Mouse (Mus musculus) cerebellum, adult 2 months (tissue): ENCODE data around the gene Med20. TPM values are rescaled to one million over a fixed set of nuclear protein-coding genes. Genes with fewer than 3 reads are reported as not detected.

ENCODE experiments used
- DNase-seq, 2 experiments: peaks; one replicate each; pipeline ENCODE4 v3.0.0; 2021
- H3K27ac ChIP-seq: fragments of 200-500 bp; 2 replicates; pipeline ENCODE4 v1.5.1; 2012; ENCODE audit warnings: low read length, control low read depth, inconsistent platforms; ENCODE audit not compliant: insufficient read depth
- H3K27me3 ChIP-seq: fragments of 200-500 bp; 2 replicates; pipeline ENCODE4 v1.6.1; 2012; ENCODE audit warnings: inconsistent platforms, mild to moderate bottlenecking, low read length, moderate library complexity; ENCODE audit not compliant: control insufficient read depth, insufficient read depth
- H3K4me1 ChIP-seq: fragments of 200-500 bp; 2 replicates; pipeline ENCODE4 v1.6.1; 2011; ENCODE audit warnings: low read length; ENCODE audit not compliant: control insufficient read depth, insufficient read depth
- H3K4me3 ChIP-seq: fragments of 200-500 bp; replicated peaks from 2 replicates; pipeline ENCODE3; 2011; ENCODE audit warnings: mild to moderate bottlenecking, low read depth, low read length, control low read depth; ENCODE audit not compliant: insufficient read depth
- CTCF ChIP-seq: fragments of 200-500 bp; IDR thresholded peaks from 2 replicates; pipeline ENCODE4 v1.5.1; 2011; ENCODE audit warnings: low read depth, mild to moderate bottlenecking, control low read depth, low read length, moderate library complexity, borderline replicate concordance; ENCODE audit not compliant: insufficient read depth
- POLR2A ChIP-seq: fragments of 200-500 bp; IDR thresholded peaks from 2 replicates; pipeline ENCODE4 v1.6.1; 2011; ENCODE audit warnings: low read length, control low read depth, borderline replicate concordance; ENCODE audit not compliant: insufficient read depth
- WGBS: fragments of 180-500 bp; shearing (Covaris S2); methylation state at CpG from one replicate; pipeline ENCODE4 v1.1.7; 2018; 5-methylcytosine and 5-hydroxymethylcytosine counted together
- polyA plus RNA-seq: library from polyadenylated mRNA; depleted of rRNA; stranded (reverse); fragments of >200 nt; gene quantifications from 2 replicates; pipeline ENCODE4 v1.2.3, GENCODE M21; 2012

Gene Med20
- polyA plus RNA-seq, 1 experiment, result 43.7 TPM

GRCm38 (mm10) chr17:47625088-47625487 lies 13.7 kb downstream of the Med20 start:
- H3K4me1 ChIP-seq, result no peaks in the 10 kb centered on the region
- H3K27ac ChIP-seq, result no peak overlapping the region
- DNase-seq, result no peak
- no peak overlapping the region for H3K4me3 ChIP-seq
- WGBS, result 94% methylated on average over 2 of the region's 2 CpGs
- TF ChIP-seq POLR2A, result no peak
- no peak for TF ChIP-seq CTCF
- no peaks in the 10 kb centered on the region for H3K27me3 ChIP-seq

GRCm38 (mm10) chr17:47626031-47626430 lies 14.6 kb downstream of the Med20 start:
- H3K27ac ChIP-seq, result no peak overlapping the region
- TF ChIP-seq CTCF (no peak), POLR2A (no peak)
- DNase-seq, result no peak
- H3K27me3 ChIP-seq, result no peaks in the 10 kb centered on the region
- WGBS, result 75% methylated on average over 5 of the region's 5 CpGs
- no peaks in the 10 kb centered on the region for H3K4me1 ChIP-seq
- no peak overlapping the region for H3K4me3 ChIP-seq

- Histone ChIP-seq H3K4me3 (no peak overlapping the region), H3K27me3 (no peaks in the 10 kb centered on the region), H3K27ac (no peak overlapping the region), H3K4me1 (no peaks in the 10 kb centered on the region)
- TF ChIP-seq CTCF, result no peak
- no peak for TF ChIP-seq POLR2A
- 87% methylated on average over 2 of the region's 2 CpGs for WGBS
- no peak for DNase-seq
These were observed 16.4 kb downstream of the Med20 start for GRCm38 (mm10) chr17:47627791-47628190.

GRCm38 (mm10) chr17:47628851-47629676 lies 17.7 kb downstream of the Med20 start:
- TF ChIP-seq CTCF (no peak), POLR2A (peak; percentile 26; the same call in 1 of the 2 replicates)
- no peaks in the 10 kb centered on the region for H3K27me3 ChIP-seq
- H3K27ac ChIP-seq, result peak overlapping the region; percentile 94
- DNase-seq, result peak; percentile 94 to 95
- H3K4me1 ChIP-seq, result no peaks in the 10 kb centered on the region
- WGBS, result under 1% methylated on average over 62 of the region's 63 CpGs
- peak overlapping the region; percentile 95 for H3K4me3 ChIP-seq

DNA sequence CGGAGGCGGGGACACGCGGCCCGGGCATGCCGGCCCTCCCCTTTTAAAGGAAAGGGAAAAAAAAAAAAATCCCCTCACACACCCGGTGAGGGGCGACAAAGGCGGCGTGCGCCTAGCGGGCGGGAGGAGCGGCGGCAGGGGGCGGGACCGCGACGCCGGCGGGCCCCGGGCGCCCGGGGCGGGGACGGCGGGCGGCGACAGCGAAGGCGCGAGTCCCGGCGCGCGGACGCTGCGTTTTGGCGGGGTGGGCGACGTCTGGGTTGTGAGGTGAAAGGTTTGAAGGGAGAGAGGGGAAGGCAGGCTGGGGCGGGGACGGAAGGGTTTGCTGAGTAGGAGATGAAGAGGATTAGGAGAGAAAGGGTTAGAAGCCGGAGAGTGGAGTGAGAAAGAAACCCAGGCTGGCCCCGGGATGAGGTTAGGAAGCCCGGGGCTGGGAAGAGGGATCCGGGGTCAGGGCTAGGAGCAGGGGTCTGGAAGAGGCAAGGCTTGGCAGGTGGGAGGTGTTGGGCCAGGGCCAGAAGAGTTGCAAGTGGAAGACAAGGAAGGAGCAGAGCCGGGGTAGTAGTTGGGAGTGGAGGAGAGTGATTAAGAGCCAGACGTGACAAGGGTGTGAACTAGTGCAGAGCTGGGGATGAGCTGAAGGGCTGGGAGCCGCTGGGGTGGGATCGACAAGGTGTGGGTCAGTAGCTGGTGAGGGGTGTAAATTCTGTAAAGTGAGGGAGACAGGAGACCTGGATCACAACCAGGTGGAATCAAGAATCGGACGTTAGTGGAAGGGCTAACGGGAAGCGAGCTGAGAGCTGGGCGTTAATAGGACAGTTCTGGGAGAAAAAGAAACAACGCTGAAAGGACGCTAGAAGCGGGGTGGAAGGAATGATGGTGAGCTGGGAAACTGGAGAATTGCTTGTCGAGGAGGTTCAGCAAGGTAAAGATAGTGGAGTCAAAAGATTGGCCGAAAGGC lies 18.6 kb downstream of the Med20 start:
- Histone ChIP-seq H3K27ac (peak overlapping the region; percentile 78), H3K4me1 (no peaks in the 10 kb centered on the region), H3K4me3 (peak overlapping the region; percentile 95), H3K27me3 (no peaks in the 10 kb centered on the region)
- no peak for TF ChIP-seq CTCF
- peak; percentile 24; the same call in 1 of the 2 replicates for TF ChIP-seq POLR2A
- under 1% methylated on average over 61 of the region's 61 CpGs for WGBS
- DNase-seq, result peak; percentile 59 to 65

- 0% methylated on average over 3 of the region's 3 CpGs for WGBS
- Histone ChIP-seq H3K27me3 (no peaks in the 10 kb centered on the region), H3K4me3 (peak within 1 kb of the TSS; percentile 95), H3K27ac (peak within 1 kb of the TSS; percentile 78), H3K4me1 (no peaks in the 10 kb centered on the region)
- DNase-seq, result no peak
- no peak for TF ChIP-seq CTCF
- no peak for TF ChIP-seq POLR2A
These were observed 19.3 kb downstream of the Med20 start, which contains the start of gene Usp49 for GRCm38 (mm10) chr17:47630678-47631065. Gene Usp49, plus strand, starts transcription at chr17:47630690.

- Histone ChIP-seq H3K4me3 (no peak overlapping the region), H3K4me1 (no peaks in the 10 kb centered on the region), H3K27me3 (no peaks in the 10 kb centered on the region), H3K27ac (no peak overlapping the region)
- DNase-seq, result no peak
- TF ChIP-seq POLR2A (no peak), CTCF (no peak)
- 73% methylated on average over 4 of the region's 4 CpGs for WGBS
These were observed 20.9 kb downstream of the Med20 start for GRCm38 (mm10) chr17:47632181-47632840.
